Mouse (Mus musculus) Patski (cell line): ENCODE results near the gene Pgc. TPM values are rescaled to one million over a fixed set of nuclear protein-coding genes. Genes with fewer than 3 reads are reported as not detected.

ENCODE experiments used
- ATAC-seq: fragments of 100-300 bp; one replicate; pipeline ENCODE4 v1.8.0; 2021
- CTCF ChIA-PET: fragments of 350-600 bp; sonication (Branson Sonifier 250); formaldehyde crosslinking; loops from one replicate; lab custom pipeline; 2022; ENCODE audit warnings: inconsistent platforms; lab: Charles Lee
- POLR2A ChIA-PET: fragments of 350-600 bp; sonication (Branson Sonifier 250); formaldehyde crosslinking; loops from one replicate; lab custom pipeline; 2022; ENCODE audit warnings: antibody characterized with exemption, inconsistent platforms; lab: Charles Lee
- DNase-seq: peaks from one replicate; pipeline ENCODE4 v3.0.0-alpha.2; 2011; ENCODE audit warnings: low read depth, low spot score
- H3K27me3 ChIP-seq: fragments of 371-371 bp; one replicate; pipeline ENCODE4 v1.5.1; 2021
- CTCF ChIP-seq: fragments of 100-300 bp; IDR thresholded peaks from one replicate; pipeline ENCODE4 v1.5.1; 2021
- in situ Hi-C: fragments of 300-500 bp; cut with MboI; formaldehyde crosslinking; loops from 3 replicates; pipeline ENCODE4 v1.11.1; 2018; ENCODE audit warnings: low pct_unique_long_range_greater_than_20kb, mixed read lengths
- polyA plus RNA-seq: library from polyadenylated mRNA; unstranded; gene quantifications from one replicate; pipeline ENCODE4 v1.2.3, GENCODE M21; 2021

Pgc gene
- polyA plus RNA-seq, 1 experiment from 2014 or later, result not detected

DNA sequence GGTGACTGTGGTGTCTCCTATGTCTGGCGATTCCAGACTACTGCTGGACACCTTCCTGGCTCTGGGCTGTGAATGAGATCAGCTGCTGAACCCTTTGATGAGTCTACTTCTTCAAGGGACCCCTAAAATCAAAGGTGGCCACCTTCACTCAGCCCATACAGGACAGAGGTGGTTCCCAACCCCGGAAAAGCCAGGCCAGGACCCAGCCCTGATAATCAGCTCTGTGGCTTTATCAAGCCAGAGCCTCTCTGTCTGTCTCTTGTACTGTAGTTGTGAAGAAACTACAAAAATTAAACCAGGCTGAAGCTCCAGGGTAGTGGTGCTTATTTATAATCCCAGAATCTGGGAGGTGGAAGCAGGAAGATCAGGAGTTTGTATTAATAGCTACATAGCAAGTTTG, 50.5 kb downstream of the Pgc start:
- ChIA-PET POLR2A (interaction anchor here (0.6 kb wide), 1 partner anchor 558 kb away, joined by 3 read pairs; no protein-coding TSS in a partner anchor), CTCF (interaction anchor here (1.1 kb wide), 1 partner anchor 14 kb away, joined by 3 read pairs; no protein-coding TSS in a partner anchor)
- ATAC-seq (no peak), DNase-seq (no peak)
- in situ Hi-C loops, result no loop called here
- H3K27me3 ChIP-seq, result no peaks in the 10 kb centered on the region
- no peak for TF ChIP-seq CTCF

GRCm38 (mm10) chr17:47780470-47780869, 53.8 kb downstream of the Pgc start:
- no peaks in the 10 kb centered on the region for H3K27me3 ChIP-seq
- POLR2A ChIA-PET, result interaction anchor here (1.0 to 2.0 kb wide), 2 partner anchors 14 to 42 kb away, joined by 3 to 4 read pairs; no protein-coding TSS in a partner anchor
- peak; percentile 18 for ATAC-seq

DNA sequence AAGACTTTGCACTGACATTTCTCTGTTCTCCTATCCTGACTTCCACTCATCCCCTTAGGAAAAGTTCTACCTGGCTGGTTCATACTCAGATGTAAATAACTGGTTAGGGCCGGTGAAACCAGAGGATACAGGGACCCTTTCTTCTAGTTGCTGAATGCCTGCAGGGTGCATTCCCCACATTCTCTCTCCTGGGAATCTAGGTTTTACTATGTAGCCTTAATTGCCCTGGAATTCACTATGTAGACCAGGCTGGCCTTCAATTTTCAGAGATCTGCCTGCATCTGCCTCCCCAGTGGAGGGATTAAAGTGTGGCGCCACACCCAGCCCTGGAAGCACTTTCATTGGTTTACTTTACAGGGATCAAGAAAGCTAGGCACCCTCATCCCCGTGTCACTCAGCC, 55.8 kb downstream of the Pgc start:
- POLR2A ChIA-PET, result no interaction called here
- TF ChIP-seq CTCF, result no peak

More at GRCm38 (mm10) chr17:47780470-47780869, 53.8 kb downstream of the Pgc start:
- TF ChIP-seq CTCF, result no peak
- DNase-seq, result no peak
- CTCF ChIA-PET, result interaction anchor here (0.9 to 1.9 kb wide), 2 partner anchors 14 to 15 kb away, joined by 3 to 8 read pairs; no protein-coding TSS in a partner anchor
- in situ Hi-C loops, result no loop called here

DNA sequence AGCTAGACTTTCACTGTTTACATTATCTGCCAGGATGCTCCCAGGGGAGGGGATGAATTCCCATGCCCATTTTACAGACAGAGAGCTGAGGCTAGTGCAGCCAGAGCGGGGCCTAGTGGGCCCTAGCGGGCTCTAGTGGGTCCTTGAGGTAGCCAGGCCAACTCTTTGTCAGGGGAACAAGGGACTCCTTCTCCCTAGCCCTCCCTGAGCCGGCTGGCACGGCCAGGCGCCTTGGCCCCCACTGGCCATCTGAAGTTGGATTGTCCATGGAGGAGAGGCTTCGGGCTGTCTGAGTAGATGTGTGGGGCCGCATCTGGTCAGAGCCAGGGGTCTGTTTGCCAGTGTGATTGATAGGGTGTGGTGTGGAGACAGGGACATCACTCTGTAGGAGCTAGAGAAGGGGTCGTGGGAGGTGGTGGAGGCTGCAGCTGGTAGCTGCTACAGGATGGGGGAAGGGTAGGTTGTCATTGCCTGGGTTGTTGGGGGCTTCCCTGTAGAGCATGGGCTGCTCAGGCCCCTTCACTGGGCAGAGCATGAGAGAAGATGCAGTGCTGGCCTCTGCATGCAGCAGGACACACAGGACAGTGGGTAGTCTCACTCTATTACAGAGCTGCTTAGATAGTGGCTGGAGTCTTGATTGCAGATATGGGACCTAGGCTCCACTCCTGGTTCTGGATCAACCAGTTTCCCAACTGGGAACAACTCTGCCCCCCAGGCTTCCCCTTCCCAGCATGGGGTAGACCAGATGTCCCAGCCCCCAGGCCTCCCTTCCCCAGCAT, 57.0 kb downstream of the Pgc start:
- in situ Hi-C loops, result no loop called here
- DNase-seq, result no peak
- ChIA-PET CTCF (interaction anchor here (0.6 to 1.2 kb wide), 4 partner anchors 9 to 43 kb away, joined by 3 read pairs; no protein-coding TSS in a partner anchor), POLR2A (interaction anchor here (1.1 kb wide), 1 partner anchor 211 kb away, joined by 3 read pairs; no protein-coding TSS in a partner anchor)
- H3K27me3 ChIP-seq, result no peaks in the 10 kb centered on the region
- no peak for ATAC-seq
- no peak for TF ChIP-seq CTCF

More for the DNA sequence above, 55.8 kb downstream of the Pgc start:
- in situ Hi-C loops, result no loop called here
- no peak for DNase-seq
- CTCF ChIA-PET, result interaction anchor here (1.1 kb wide), 1 partner anchor 10 kb away, joined by 3 read pairs; no protein-coding TSS in a partner anchor
- no peaks in the 10 kb centered on the region for H3K27me3 ChIP-seq
- no peak for ATAC-seq

Other genes starting within 250 kb of the Pgc start
- gene Taf8, start 224.6 kb upstream of the Pgc start, polyA plus RNA-seq, result 17.8 TPM
- 99.7 TPM for gene Ccnd3, start 221.8 kb upstream of the Pgc start, polyA plus RNA-seq
- 18.2 TPM for gene Bysl, start 115.3 kb upstream of the Pgc start, polyA plus RNA-seq
- 36.3 TPM for gene Med20, start 115.3 kb upstream of the Pgc start, polyA plus RNA-seq
- gene Gm20517, start 115.3 kb upstream of the Pgc start, polyA plus RNA-seq, result 2.4 TPM
- 10.0 TPM for gene Usp49, start 96.2 kb upstream of the Pgc start, polyA plus RNA-seq
- gene Tomm6, start 38.5 kb upstream of the Pgc start, polyA plus RNA-seq, result 167 TPM
- 8.2 TPM for gene Frs3, start 37.8 kb upstream of the Pgc start, polyA plus RNA-seq
- gene Gm21981, start 32.4 kb upstream of the Pgc start, polyA plus RNA-seq, result 1.0 TPM
- gene Prickle4, start 32.1 kb upstream of the Pgc start, polyA plus RNA-seq, result 5.5 TPM
- 48.3 TPM for gene Tfeb, start 10.2 kb downstream of the Pgc start, polyA plus RNA-seq
- gene Mdfi, start 107.8 kb downstream of the Pgc start, polyA plus RNA-seq, result not detected
- 49.9 TPM for gene Foxp4, start 197.8 kb downstream of the Pgc start, polyA plus RNA-seq